Mouse (Mus musculus): ENCODE data around the gene Fbxw21. TPM values are rescaled to one million over a fixed set of nuclear protein-coding genes. Genes with fewer than 3 reads are reported as not detected.

Gene Fbxw21
- total RNA-seq, 2 experiments from 2014 or later = not detected

GRCm38 (mm10) chr9:109093786-109094552 is 67.9 kb downstream of the Fbxw21 start:
- DNase-seq = peak in 1 of 2 experiments; percentile 54
- intact Hi-C loops (cut with DNase I) = no loop called here

DNA sequence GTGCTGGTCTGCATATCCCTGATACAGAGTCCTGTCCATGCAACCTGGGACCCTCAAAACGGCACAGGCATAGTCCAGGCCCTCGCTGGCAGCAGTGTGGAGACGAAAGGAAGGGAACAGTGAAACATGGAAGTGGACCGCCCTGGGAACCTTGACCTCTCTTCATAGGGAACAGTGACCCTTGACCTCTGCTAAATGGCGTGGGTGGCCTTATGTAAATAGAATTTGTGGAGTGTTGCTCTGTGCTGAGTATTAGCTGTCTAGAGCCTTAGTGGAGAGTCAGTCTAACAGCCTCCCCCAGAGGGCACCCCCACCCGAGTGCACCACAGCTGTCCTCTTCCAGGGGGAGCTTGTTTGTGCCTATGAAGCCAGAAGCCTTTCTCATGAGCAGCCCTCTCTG is 69.0 kb downstream of the Fbxw21 start:
- no peak for DNase-seq
- intact Hi-C loops (cut with DNase I) = no loop called here

DNA sequence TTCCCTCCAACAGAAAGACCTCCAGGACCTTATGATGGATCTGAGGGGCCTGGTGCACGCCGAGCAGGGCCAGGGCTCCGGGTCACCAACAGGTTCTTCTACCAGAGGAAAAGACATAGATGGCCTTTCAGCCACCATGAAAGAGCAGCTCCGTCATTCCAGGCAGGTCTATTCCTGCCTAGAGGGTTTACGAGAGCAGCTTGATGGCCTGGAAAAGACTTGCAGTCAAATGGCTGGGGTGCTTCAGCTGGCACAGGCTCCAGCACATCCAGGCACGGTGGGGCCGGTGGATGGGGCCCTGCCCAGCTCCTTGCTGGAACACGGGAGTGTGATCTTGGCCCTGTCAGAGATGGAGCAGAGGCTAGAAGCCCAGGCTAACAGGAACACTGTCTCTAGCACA is 70.0 kb downstream of the Fbxw21 start:
- no peak for DNase-seq
- intact Hi-C loops (cut with DNase I) = no loop called here

GRCm38 (mm10) chr9:109090446-109090845 is 71.4 kb downstream of the Fbxw21 start:
- intact Hi-C loops (cut with DNase I) = no loop called here
- DNase-seq = no peak

Other genes with a start within 250 kb of the Fbxw21 start
- under 1 TPM in 1 of 2 experiments, not detected in 1; 0.41 TPM for gene Tmem89, start 247.4 kb downstream of the Fbxw21 start, total RNA-seq (2021)
- gene Uqcrc1, start 225.4 kb downstream of the Fbxw21 start, total RNA-seq (2021) = 1,000 to 10,000 TPM; 2,254 to 2,272 TPM
- 1 to 10 TPM in 1 of 2 experiments, under 1 TPM in 1; 0.33 to 1.1 TPM for gene Col7a1, start 208.5 kb downstream of the Fbxw21 start, total RNA-seq (2021)
- under 1 TPM in 1 of 2 experiments, not detected in 1; 0.20 TPM for gene Ucn2, start 176.0 kb downstream of the Fbxw21 start, total RNA-seq (2021)
- gene Pfkfb4, start 170.3 kb downstream of the Fbxw21 start, total RNA-seq (2021) = 1 to 10 TPM; 1.9 to 3.2 TPM
- 10 to 100 TPM; 49.5 to 50.0 TPM for gene Shisa5, start 123.5 kb downstream of the Fbxw21 start, total RNA-seq (2021)
- gene Trex1, start 102.3 kb downstream of the Fbxw21 start, total RNA-seq (2021) = 10 to 100 TPM; 10.4 to 10.6 TPM
- 10 to 100 TPM in 1 of 2 experiments, 1 to 10 TPM in 1; 8.4 to 10.3 TPM for gene Atrip, start 87.9 kb downstream of the Fbxw21 start, total RNA-seq (2021)
- 10 to 100 TPM; 10.4 to 11.1 TPM for gene Ccdc51, start 79.5 kb downstream of the Fbxw21 start, total RNA-seq (2021)
- 100 to 1,000 TPM; 220 to 279 TPM for gene Tma7, start 79.5 kb downstream of the Fbxw21 start, total RNA-seq (2021)
- gene Plxnb1, start 66.7 kb downstream of the Fbxw21 start, total RNA-seq (2021) = 10 to 100 TPM; 16.3 to 20.0 TPM
- gene Fbxw13, start 33.9 kb upstream of the Fbxw21 start, total RNA-seq (2021) = not detected
- gene Fbxw20, start 72.7 kb upstream of the Fbxw21 start, total RNA-seq (2021) = not detected
- gene Fbxw14, start 125.6 kb upstream of the Fbxw21 start, total RNA-seq (2021) = not detected
- gene Fbxw28, start 177.6 kb upstream of the Fbxw21 start, total RNA-seq (2021) = not detected
- gene Fbxw22, start 242.3 kb upstream of the Fbxw21 start, total RNA-seq (2021) = not detected

Data from heart, postnatal 14 days (tissue).